In genomic region chr4:62591326-62591725, GRCm38 (mm10) we compare ENCODE assay signal across 8 mouse cellular contexts. TPM values are rescaled to one million over a fixed set of nuclear protein-coding genes. Genes with fewer than 3 reads are reported as not detected.
DNase-seq lines count a peak whose midpoint lies in the region; ATAC-seq and TF ChIP-seq lines count a peak whose summit lies in the region.

No protein-coding gene starts in this region.

- no peak for TF ChIP-seq CTCF in liver, postnatal 0 days (IDR thresholded peaks at IDR 0.05; ENCODE audit: low read depth)

- H3K27ac ChIP-seq in liver, postnatal 0 days (ENCODE audit: low read depth) = no peak overlapping the region

- no peaks in the 10 kb centered on the region for H3K4me1 ChIP-seq in liver, postnatal 0 days (ENCODE audit: insufficient read depth)

- H3K9me3 ChIP-seq in liver, postnatal 0 days (ENCODE audit: low read length) = no peaks in the 10 kb centered on the region

- no peak overlapping the region for H3K4me2 ChIP-seq in liver, postnatal 0 days (ENCODE audit: low read depth, low read length)

- intact Hi-C loops in left cerebral cortex, postnatal 25 days (cut with DNase I) = no loop called here

- ATAC-seq in liver, postnatal 0 days = no peak
- 0 out of 2 replicates have a peak, but pooled peaks have one; percentile 30 for ATAC-seq in granulocyte monocyte progenitor cell, adult 5-6 weeks (replicated peaks; ENCODE audit: poor library complexity, severe bottlenecking)
- ATAC-seq in erythroblast, adult 5-6 weeks (replicated peaks; ENCODE audit: low FRiP score, poor library complexity, severe bottlenecking) = no peak

- H3K9ac ChIP-seq in liver, postnatal 0 days (replicated peaks) = no peak overlapping the region

- H3K27me3 ChIP-seq in liver, postnatal 0 days (ENCODE audit: insufficient read depth, low read length) = no peaks in the 10 kb centered on the region

- 19% methylated on average over 11 of the region's 11 CpGs for WGBS in liver, postnatal 0 days (ENCODE audit: insufficient replicate concordance)

- H3K36me3 ChIP-seq in liver, postnatal 0 days (replicated peaks; ENCODE audit: insufficient read depth, low read length) = no peaks in the 10 kb centered on the region

- peak; percentile 32 for DNase-seq in liver
- no peak for DNase-seq in liver, postnatal 0 days
- peak; percentile 40 for DNase-seq in kidney, adult 9 months
- peak; percentile 40 for DNase-seq in naive thymus-derived CD4-positive, alpha-beta T cell, adult 2 months (ENCODE audit: low read depth)
- no peak for DNase-seq in left cerebral cortex, postnatal 25 days (ENCODE audit: low spot score in 2 of 2)
- DNase-seq in urinary bladder, adult 2 months (ENCODE audit: low spot score) = no peak

- no peak for TF ChIP-seq EP300 in liver, postnatal 0 days (IDR thresholded peaks at IDR 0.05; ENCODE audit: low read depth)

- no peak overlapping the region for H3K4me3 ChIP-seq in liver, postnatal 0 days (ENCODE audit: low read depth, low read length)

RNA-seq across cellular contexts. Expression of gene Rgs3, which starts 31.7 kb away (rescaled TPM):
- 6.6 and 6.7 TPM in 2 replicates for polyA plus RNA-seq in liver, postnatal 0 days (2015; fragmentation: Nextera tagmentation; extraction: Ambion mirVana)
- total RNA-seq in granulocyte monocyte progenitor cell, adult 5-6 weeks (2014; fragmentation: Nextera tagmentation) = 6.5 and 17.4 TPM in 2 replicates
- total RNA-seq in granulocyte monocyte progenitor cell, adult 5-6 weeks (2017) = 5.2 and 11.3 TPM in 2 replicates
- 13.4 and 18.8 TPM in 2 replicates for total RNA-seq in erythroblast, adult 5-6 weeks (2015; ENCODE audit: low replicate concordance)
- 2.5 and 4.5 TPM in 2 replicates for total RNA-seq in erythroblast, adult 5-6 weeks (2017; ENCODE audit: low replicate concordance)
- total RNA-seq in left cerebral cortex, postnatal 25 days (2021) = 10 to 100 TPM; 24.1 to 27.4 TPM
- polyA plus RNA-seq in urinary bladder, adult 2 months (2012; rRNA removed) = 56.4 and 57.0 TPM in 2 replicates

Comparison
In these comparisons a context has a peak if more than half of its experiments do, and no peak if none do; other contexts are left out.
1. DNase-seq: peak in liver (single experiment), kidney, adult 9 months (single experiment) and naive thymus-derived CD4-positive, alpha-beta T cell, adult 2 months (single experiment); none in liver, postnatal 0 days (single experiment), left cerebral cortex, postnatal 25 days (0 of 2) and urinary bladder, adult 2 months (single experiment).